Mouse (Mus musculus): ENCODE measurements around the gene Rab3d. TPM values are rescaled to one million over a fixed set of nuclear protein-coding genes. Genes with fewer than 3 reads are reported as not detected.

The Rab3d gene
- 21.6 and 25.3 TPM in 2 replicates for polyA plus RNA-seq (2014; fragmentation: Nextera tagmentation; extraction: Ambion mirVana)

GRCm38 (mm10) chr9:21918035-21918592, at the start of gene Rab3d:
Rab3d (minus strand) TSS chr9:21918192.
- Histone ChIP-seq H3K36me3 (ENCODE audit: control insufficient read depth, insufficient read depth, low read length) (no peaks in the 10 kb centered on the region), H3K4me1 (ENCODE audit: control insufficient read depth, insufficient read depth, low read length) (no peaks in the 10 kb centered on the region), H3K9me3 (ENCODE audit: control insufficient read depth, low read length) (no peaks in the 10 kb centered on the region), H3K9ac (ENCODE audit: low read depth, low read length) (peak within 1 kb of the TSS; percentile 62), H3K27me3 (replicated peaks; ENCODE audit: control insufficient read depth, insufficient read depth, low read length) (peaks cover 9% of the 10 kb centered on the region), H3K4me3 (ENCODE audit: low read depth, low read length) (peak within 1 kb of the TSS; percentile 60), H3K27ac (replicated peaks; ENCODE audit: low read depth, low read length) (no peak within 1 kb of the TSS), H3K4me2 (ENCODE audit: low read depth, low read length) (peak within 1 kb of the TSS; percentile 86)
- 0% methylated on average over 20 of the region's 36 CpGs for WGBS
- DNase-seq (ENCODE audit: low spot score) (peak; percentile 98), ATAC-seq (ENCODE audit: low read depth) (peak; percentile 97)

- Histone ChIP-seq H3K9ac (ENCODE audit: low read depth, low read length) (peak within 1 kb of the TSS; percentile 55), H3K4me3 (ENCODE audit: low read depth, low read length) (peak within 1 kb of the TSS; percentile 51), H3K9me3 (ENCODE audit: control insufficient read depth, low read length) (no peaks in the 10 kb centered on the region), H3K27ac (replicated peaks; ENCODE audit: low read depth, low read length) (no peak within 1 kb of the TSS), H3K4me1 (ENCODE audit: control insufficient read depth, insufficient read depth, low read length) (peaks cover 8% of the 10 kb centered on the region), H3K36me3 (ENCODE audit: control insufficient read depth, insufficient read depth, low read length) (no peaks in the 10 kb centered on the region), H3K27me3 (replicated peaks; ENCODE audit: control insufficient read depth, insufficient read depth, low read length) (peaks cover 48% of the 10 kb centered on the region), H3K4me2 (ENCODE audit: low read depth, low read length) (peak within 1 kb of the TSS; percentile 91)
- ATAC-seq (ENCODE audit: low read depth) (0 out of 2 replicates have a peak, but pooled peaks have one; percentile 19), DNase-seq (ENCODE audit: low spot score) (peak; percentile 56)
- 18% methylated on average over 5 of the region's 8 CpGs for WGBS
These were observed 45.4 kb upstream of the Rab3d start, which contains the start of gene Epor for GRCm38 (mm10) chr9:21963417-21963816. Epor (minus strand) TSS chr9:21963506.

GRCm38 (mm10) chr9:21962416-21963059, 44.5 kb upstream of the Rab3d start:
- H3K27me3 ChIP-seq (replicated peaks; ENCODE audit: control insufficient read depth, insufficient read depth, low read length): peaks cover 48% of the 10 kb centered on the region

GRCm38 (mm10) chr9:21962010-21962409, 44.0 kb upstream of the Rab3d start:
- Histone ChIP-seq H3K36me3 (ENCODE audit: control insufficient read depth, insufficient read depth, low read length) (no peaks in the 10 kb centered on the region), H3K9me3 (ENCODE audit: control insufficient read depth, low read length) (no peaks in the 10 kb centered on the region), H3K9ac (ENCODE audit: low read depth, low read length) (peak overlapping the region; percentile 55), H3K4me1 (ENCODE audit: control insufficient read depth, insufficient read depth, low read length) (peaks cover 8% of the 10 kb centered on the region), H3K27me3 (replicated peaks; ENCODE audit: control insufficient read depth, insufficient read depth, low read length) (peaks cover 48% of the 10 kb centered on the region), H3K4me3 (ENCODE audit: low read depth, low read length) (peak overlapping the region; percentile 51), H3K4me2 (ENCODE audit: low read depth, low read length) (peak overlapping the region; percentile 91), H3K27ac (replicated peaks; ENCODE audit: low read depth, low read length) (no peak overlapping the region)
- DNase-seq (ENCODE audit: low spot score) (no peak), ATAC-seq (ENCODE audit: low read depth) (no peak)
- 2% methylated on average over 13 of the region's 15 CpGs for WGBS

More at GRCm38 (mm10) chr9:21962416-21963059, 44.5 kb upstream of the Rab3d start:
- Histone ChIP-seq H3K27ac (replicated peaks; ENCODE audit: low read depth, low read length) (no peak overlapping the region), H3K4me3 (ENCODE audit: low read depth, low read length) (peak overlapping the region; percentile 51), H3K9ac (ENCODE audit: low read depth, low read length) (peak overlapping the region; percentile 55), H3K36me3 (ENCODE audit: control insufficient read depth, insufficient read depth, low read length) (no peaks in the 10 kb centered on the region), H3K9me3 (ENCODE audit: control insufficient read depth, low read length) (no peaks in the 10 kb centered on the region), H3K4me2 (ENCODE audit: low read depth, low read length) (peak overlapping the region; percentile 91), H3K4me1 (ENCODE audit: control insufficient read depth, insufficient read depth, low read length) (peaks cover 8% of the 10 kb centered on the region)
- DNase-seq (ENCODE audit: low spot score): peak; percentile 88
- 2% methylated on average over 27 of the region's 34 CpGs for WGBS
- ATAC-seq (ENCODE audit: low read depth): peak; percentile 86

GRCm38 (mm10) chr9:21961366-21961980, 43.5 kb upstream of the Rab3d start:
- ATAC-seq (ENCODE audit: low read depth): no peak
- WGBS: 2% methylated on average over 28 of the region's 35 CpGs
- peak overlapping the region; percentile 51 for H3K4me3 ChIP-seq (ENCODE audit: low read depth, low read length)
- H3K36me3 ChIP-seq (ENCODE audit: control insufficient read depth, insufficient read depth, low read length): no peaks in the 10 kb centered on the region
- H3K4me1 ChIP-seq (ENCODE audit: control insufficient read depth, insufficient read depth, low read length): peaks cover 10% of the 10 kb centered on the region
- peak overlapping the region; percentile 14; the same call in 1 of the 2 replicates for H3K9ac ChIP-seq (ENCODE audit: low read depth, low read length)
- peak overlapping the region; percentile 91 for H3K4me2 ChIP-seq (ENCODE audit: low read depth, low read length)
- DNase-seq (ENCODE audit: low spot score): no peak
- H3K9me3 ChIP-seq (ENCODE audit: control insufficient read depth, low read length): no peaks in the 10 kb centered on the region
- H3K27me3 ChIP-seq (replicated peaks; ENCODE audit: control insufficient read depth, insufficient read depth, low read length): peaks cover 48% of the 10 kb centered on the region
- H3K27ac ChIP-seq (replicated peaks; ENCODE audit: low read depth, low read length): no peak overlapping the region

- Histone ChIP-seq H3K4me2 (ENCODE audit: low read depth, low read length) (no peak overlapping the region), H3K9me3 (ENCODE audit: control insufficient read depth, low read length) (no peaks in the 10 kb centered on the region), H3K4me3 (ENCODE audit: low read depth, low read length) (no peak overlapping the region), H3K36me3 (ENCODE audit: control insufficient read depth, insufficient read depth, low read length) (no peaks in the 10 kb centered on the region), H3K9ac (ENCODE audit: low read depth, low read length) (no peak overlapping the region), H3K27me3 (replicated peaks; ENCODE audit: control insufficient read depth, insufficient read depth, low read length) (peaks cover 48% of the 10 kb centered on the region), H3K4me1 (ENCODE audit: control insufficient read depth, insufficient read depth, low read length) (peaks cover 13% of the 10 kb centered on the region), H3K27ac (replicated peaks; ENCODE audit: low read depth, low read length) (no peak overlapping the region)
- WGBS: 10% methylated on average over 26 of the region's 26 CpGs
- DNase-seq (ENCODE audit: low spot score) (no peak), ATAC-seq (ENCODE audit: low read depth) (no peak)
These were observed 42.7 kb upstream of the Rab3d start for GRCm38 (mm10) chr9:21960558-21961208.

GRCm38 (mm10) chr9:21960135-21960534, 42.1 kb upstream of the Rab3d start:
- ATAC-seq (ENCODE audit: low read depth) (no peak), DNase-seq (ENCODE audit: low spot score) (no peak)
- Histone ChIP-seq H3K4me1 (ENCODE audit: control insufficient read depth, insufficient read depth, low read length) (peaks cover 13% of the 10 kb centered on the region), H3K4me2 (ENCODE audit: low read depth, low read length) (no peak overlapping the region), H3K4me3 (ENCODE audit: low read depth, low read length) (no peak overlapping the region), H3K9ac (ENCODE audit: low read depth, low read length) (no peak overlapping the region), H3K27me3 (replicated peaks; ENCODE audit: control insufficient read depth, insufficient read depth, low read length) (peaks cover 48% of the 10 kb centered on the region), H3K27ac (replicated peaks; ENCODE audit: low read depth, low read length) (no peak overlapping the region), H3K9me3 (ENCODE audit: control insufficient read depth, low read length) (no peaks in the 10 kb centered on the region), H3K36me3 (ENCODE audit: control insufficient read depth, insufficient read depth, low read length) (no peaks in the 10 kb centered on the region)
- WGBS: 52% methylated on average over 9 of the region's 9 CpGs

- ATAC-seq (ENCODE audit: low read depth): no peak
- Histone ChIP-seq H3K27ac (replicated peaks; ENCODE audit: low read depth, low read length) (no peak overlapping the region), H3K36me3 (ENCODE audit: control insufficient read depth, insufficient read depth, low read length) (no peaks in the 10 kb centered on the region), H3K4me1 (ENCODE audit: control insufficient read depth, insufficient read depth, low read length) (peaks cover 13% of the 10 kb centered on the region), H3K9me3 (ENCODE audit: control insufficient read depth, low read length) (no peaks in the 10 kb centered on the region), H3K4me3 (ENCODE audit: low read depth, low read length) (no peak overlapping the region), H3K27me3 (replicated peaks; ENCODE audit: control insufficient read depth, insufficient read depth, low read length) (peaks cover 48% of the 10 kb centered on the region), H3K4me2 (ENCODE audit: low read depth, low read length) (no peak overlapping the region), H3K9ac (ENCODE audit: low read depth, low read length) (no peak overlapping the region)
- no peak for DNase-seq (ENCODE audit: low spot score)
- 88% methylated on average over 7 of the region's 7 CpGs for WGBS
These were observed 41.3 kb upstream of the Rab3d start for GRCm38 (mm10) chr9:21959244-21959643.

Data from embryonic facial prominence, embryonic 14.5 days (tissue).